Mouse (Mus musculus) ES-Bruce4 (cell line): ENCODE results near the gene Trove2. TPM values are rescaled to one million over a fixed set of nuclear protein-coding genes. Genes with fewer than 3 reads are reported as not detected.

Source experiments
- H3K27ac ChIP-seq: 2 replicates; pipeline ENCODE4 v1.5.1; 2012; ENCODE audit warnings: low read length, inconsistent platforms; ENCODE audit not compliant: insufficient read depth
- H3K27me3 ChIP-seq: 2 replicates; pipeline ENCODE4 v1.6.1; 2012; ENCODE audit warnings: mild to moderate bottlenecking, low read length, inconsistent platforms; ENCODE audit not compliant: control insufficient read depth, poor library complexity, insufficient read depth, severe bottlenecking
- H3K36me3 ChIP-seq: 2 replicates; pipeline ENCODE4 v1.6.1; 2012; ENCODE audit warnings: inconsistent platforms, mild to moderate bottlenecking, low read length, moderate library complexity; ENCODE audit not compliant: control insufficient read depth, poor library complexity, insufficient read depth, severe bottlenecking
- H3K4me1 ChIP-seq: one replicate; pipeline ENCODE4 v1.8.1; 2011; ENCODE audit warnings: low read length; ENCODE audit not compliant: control insufficient read depth, insufficient read depth
- H3K4me3 ChIP-seq: 2 replicates; pipeline ENCODE4 v1.5.1; 2011; ENCODE audit warnings: low read depth, mild to moderate bottlenecking, low read length
- H3K9ac ChIP-seq: 2 replicates; pipeline ENCODE4 v1.6.1; 2012; ENCODE audit warnings: low read depth, mild to moderate bottlenecking, inconsistent platforms; ENCODE audit not compliant: poor library complexity, severe bottlenecking
- H3K9me3 ChIP-seq: replicated peaks from 2 replicates; pipeline ENCODE4 v1.6.1; 2012; ENCODE audit warnings: mild to moderate bottlenecking, low read length, inconsistent platforms; ENCODE audit not compliant: control insufficient read depth, poor library complexity, insufficient read depth, severe bottlenecking
- CTCF ChIP-seq: IDR thresholded peaks from one replicate; pipeline ENCODE4 v1.8.1; 2011; ENCODE audit warnings: low read depth, low read length
- EP300 ChIP-seq: IDR thresholded peaks from 2 replicates; pipeline ENCODE4 v1.6.1; 2011; ENCODE audit warnings: low read depth, low read length; ENCODE audit not compliant: insufficient read depth
- POLR2A ChIP-seq: IDR thresholded peaks from one replicate; pipeline ENCODE4 v1.8.1; 2011; ENCODE audit warnings: low read length; ENCODE audit not compliant: insufficient read depth
- polyA plus RNA-seq: library from polyadenylated mRNA; stranded (reverse); fragments of >200 nt; gene quantifications from 2 replicates; pipeline ENCODE4 v1.2.4, GENCODE M21; 2011; ENCODE audit warnings: low read depth; ENCODE audit not compliant: missing spikeins, insufficient read depth, insufficient read length

Gene Trove2
- polyA plus RNA-seq, 1 experiment: 21.8 TPM

DNA sequence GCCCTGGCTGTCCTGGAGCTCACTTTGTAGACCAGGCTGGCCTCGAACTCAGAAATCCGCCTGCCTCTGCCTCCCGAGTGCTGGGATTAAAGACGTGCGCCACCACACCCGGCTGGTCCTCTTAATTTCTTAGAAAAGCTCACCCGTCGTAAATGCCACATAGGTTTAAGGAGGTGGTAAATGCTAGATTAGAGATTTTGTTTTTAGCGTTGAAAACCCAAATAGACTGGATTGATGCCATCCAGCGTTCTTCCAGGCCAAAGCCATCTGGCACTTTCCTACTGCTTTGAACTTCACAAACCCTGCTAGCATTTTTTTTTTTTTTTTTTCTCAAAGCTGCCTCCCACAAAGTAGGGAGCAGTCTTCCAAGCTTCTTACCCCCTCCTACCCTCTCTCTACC is 36.3 kb downstream of the Trove2 start:
- Histone ChIP-seq H3K4me1 (peaks cover 2% of the 10 kb centered on the region), H3K27me3 (no peaks in the 10 kb centered on the region), H3K27ac (no peak overlapping the region), H3K9ac (no peak overlapping the region), H3K36me3 (peaks cover 2% of the 10 kb centered on the region), H3K4me3 (no peak overlapping the region), H3K9me3 (no peaks in the 10 kb centered on the region)
- TF ChIP-seq CTCF: no peak

- peaks cover 2% of the 10 kb centered on the region; the same call in 1 of the 2 replicates for H3K36me3 ChIP-seq
- H3K27me3 ChIP-seq: no peaks in the 10 kb centered on the region
- TF ChIP-seq EP300 (no peak), POLR2A (no peak), CTCF (no peak)
These were observed 37.2 kb downstream of the Trove2 start for GRCm38 (mm10) chr1:143739361-143740350.

DNA sequence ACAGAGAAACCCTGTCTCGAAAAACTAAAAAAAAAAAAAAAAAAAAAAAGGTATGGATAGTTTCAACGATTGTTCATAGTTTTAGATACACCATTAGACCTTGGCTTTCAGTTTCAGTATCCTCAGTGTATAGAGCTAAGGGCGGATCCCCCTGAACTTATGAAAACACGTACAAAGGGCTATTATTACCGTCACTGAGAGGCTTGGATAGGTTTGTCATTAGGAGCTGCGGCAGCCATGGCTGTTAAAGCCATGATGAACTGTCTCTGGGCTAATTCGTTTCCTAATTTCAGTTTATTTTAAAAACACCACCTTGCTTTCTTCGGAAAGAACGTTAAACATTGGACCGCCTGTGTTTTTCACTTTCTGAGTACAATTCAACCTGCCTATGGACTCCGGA is 38.1 kb downstream of the Trove2 start:
- H3K9me3 ChIP-seq: no peaks in the 10 kb centered on the region
- peaks cover 1% of the 10 kb centered on the region for H3K4me1 ChIP-seq
- H3K9ac ChIP-seq: peak overlapping the region; percentile 89
- peaks cover 2% of the 10 kb centered on the region; the same call in 1 of the 2 replicates for H3K36me3 ChIP-seq
- no peak for TF ChIP-seq EP300
- no peak for TF ChIP-seq CTCF
- no peak for TF ChIP-seq POLR2A
- H3K27me3 ChIP-seq: no peaks in the 10 kb centered on the region
- H3K4me3 ChIP-seq: peak overlapping the region; percentile 96
- H3K27ac ChIP-seq: peak overlapping the region; percentile 35

More at GRCm38 (mm10) chr1:143739361-143740350, 37.2 kb downstream of the Trove2 start:
- Histone ChIP-seq H3K4me3 (peak overlapping the region; percentile 96), H3K4me1 (peaks cover 1% of the 10 kb centered on the region), H3K27ac (peak overlapping the region; percentile 52), H3K9ac (peak overlapping the region; percentile 89), H3K9me3 (no peaks in the 10 kb centered on the region)

- Histone ChIP-seq H3K4me1 (peaks cover 1% of the 10 kb centered on the region), H3K27me3 (no peaks in the 10 kb centered on the region), H3K9ac (no peak overlapping the region), H3K4me3 (no peak overlapping the region), H3K27ac (peak overlapping the region; percentile 65), H3K36me3 (no peaks in the 10 kb centered on the region), H3K9me3 (no peaks in the 10 kb centered on the region)
- TF ChIP-seq EP300 (peak; percentile 58; the same call in 1 of the 2 replicates), CTCF (no peak), POLR2A (no peak)
These were observed 42.9 kb downstream of the Trove2 start for GRCm38 (mm10) chr1:143733914-143734410.

GRCm38 (mm10) chr1:143731691-143732090 is 45.2 kb downstream of the Trove2 start:
- TF ChIP-seq EP300 (peak; percentile 87), CTCF (no peak)
- Histone ChIP-seq H3K27me3 (no peaks in the 10 kb centered on the region), H3K4me3 (no peak overlapping the region), H3K27ac (peak overlapping the region; percentile 97), H3K9me3 (no peaks in the 10 kb centered on the region), H3K4me1 (peaks cover 1% of the 10 kb centered on the region), H3K36me3 (no peaks in the 10 kb centered on the region), H3K9ac (no peak overlapping the region)

DNA sequence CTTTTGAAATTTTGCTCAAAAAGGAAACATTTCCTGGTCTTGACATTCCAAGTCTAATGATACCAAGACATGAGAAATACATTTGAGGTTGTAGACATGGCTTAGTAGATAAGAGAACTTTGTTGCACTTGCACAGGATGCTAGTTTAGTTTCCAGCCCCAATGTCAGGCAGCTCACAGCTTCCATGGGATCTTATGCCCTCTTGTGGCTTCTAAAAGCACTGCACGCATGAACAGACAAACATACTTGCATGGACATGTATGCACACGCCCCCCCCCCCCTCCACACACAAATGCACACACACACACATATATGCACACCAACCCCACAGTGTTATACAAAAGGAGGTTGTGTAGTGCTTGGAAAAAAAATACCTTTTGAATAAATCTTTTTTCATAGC is 46.0 kb downstream of the Trove2 start:
- no peaks in the 10 kb centered on the region for H3K36me3 ChIP-seq
- H3K27me3 ChIP-seq: no peaks in the 10 kb centered on the region
- TF ChIP-seq POLR2A (no peak), CTCF (peak; percentile 54)
- H3K9me3 ChIP-seq: no peaks in the 10 kb centered on the region
- H3K9ac ChIP-seq: no peak overlapping the region
- no peak overlapping the region for H3K4me3 ChIP-seq
- peaks cover 1% of the 10 kb centered on the region for H3K4me1 ChIP-seq
- H3K27ac ChIP-seq: 0 out of 2 replicates have a peak overlapping the region, but pooled peaks have one; percentile 40
